Mouse (Mus musculus): Measurements from ENCODE around the gene Ssbp2.

- TF ChIP-seq CTCF (IDR thresholded peaks at IDR 0.05 in 2 of 3, conservative IDR thresholded peaks at IDR 0.05 in 1 of 3; ENCODE audit: control insufficient read depth in 1 of 3, insufficient read depth in 1 of 3, low read depth in 2 of 3, low read length in 3 of 3, poor library complexity in 1 of 3, severe bottlenecking in 1 of 3) (no peak), TAL1 (IDR thresholded peaks at IDR 0.05; ENCODE audit: low read length) (peak; percentile 62)
Measured at GRCm38 (mm10) chr13:91509467-91509866, 49.4 kb downstream of the Ssbp2 start.

Data from MEL (cell line).